Mouse (Mus musculus) liver, adult 2 months (tissue): Measurements from ENCODE around the gene Ppfia2. TPM values are rescaled to one million over a fixed set of nuclear protein-coding genes. Genes with fewer than 3 reads are reported as not detected.

ENCODE experiments used
- DNase-seq: peaks from one replicate; pipeline ENCODE4 v3.0.0-alpha.2; 2011; ENCODE audit warnings: low read depth, low spot score; ENCODE audit errors: extremely low read depth
- H3K27ac ChIP-seq: fragments of 200-500 bp; replicated peaks from 2 replicates; pipeline ENCODE4 v1.5.1; 2012; ENCODE audit warnings: low read depth, mild to moderate bottlenecking, control low read depth, inconsistent platforms, low read length; ENCODE audit not compliant: insufficient read depth
- H3K27me3 ChIP-seq: fragments of 200-500 bp; 2 replicates; pipeline ENCODE4 v1.6.1; 2012; ENCODE audit warnings: mild to moderate bottlenecking, moderate library complexity, low read length, inconsistent platforms; ENCODE audit not compliant: control insufficient read depth, insufficient read depth
- H3K36me3 ChIP-seq: fragments of 200-500 bp; 2 replicates; pipeline ENCODE4 v1.6.1; 2012; ENCODE audit warnings: low read length, inconsistent platforms; ENCODE audit not compliant: control insufficient read depth, insufficient read depth
- H3K4me1 ChIP-seq: fragments of 200-500 bp; 2 replicates; pipeline ENCODE4 v1.6.1; 2011; ENCODE audit warnings: low read length; ENCODE audit not compliant: control insufficient read depth, insufficient read depth
- H3K4me3 ChIP-seq: fragments of 200-500 bp; 2 replicates; pipeline ENCODE4 v1.5.1; 2011; ENCODE audit warnings: low read depth, mild to moderate bottlenecking, control low read depth, low read length, moderate library complexity; ENCODE audit not compliant: insufficient read depth
- H3K79me2 ChIP-seq: fragments of 200-500 bp; 2 replicates; pipeline ENCODE4 v1.6.1; 2012; ENCODE audit warnings: inconsistent platforms, mild to moderate bottlenecking, low read length, moderate library complexity; ENCODE audit not compliant: control insufficient read depth, insufficient read depth
- H3K9ac ChIP-seq: fragments of 200-500 bp; 2 replicates; pipeline ENCODE4 v1.6.1; 2012; ENCODE audit warnings: low read depth, mild to moderate bottlenecking, control low read depth, inconsistent platforms, low read length
- CTCF ChIP-seq: fragments of 200-500 bp; IDR thresholded peaks from 2 replicates; pipeline ENCODE4 v1.5.1; 2011; ENCODE audit warnings: low read depth, low read length, control low read depth
- POLR2A ChIP-seq: fragments of 200-500 bp; IDR thresholded peaks from 2 replicates; pipeline ENCODE4 v1.6.1; 2011; ENCODE audit warnings: low read length, control low read depth; ENCODE audit not compliant: insufficient read depth; ENCODE audit errors: extremely low read depth
- WGBS: fragments of 180-500 bp; shearing (Covaris S2); methylation state at CpG from one replicate; pipeline ENCODE4 v1.1.7; 2018; 5-methylcytosine and 5-hydroxymethylcytosine counted together
- polyA plus RNA-seq: library from polyadenylated mRNA; depleted of rRNA; stranded (reverse); fragments of >200 nt; gene quantifications from 2 replicates; pipeline ENCODE4 v1.2.3, GENCODE M21; 2012
- total RNA-seq: library from RNA; depleted of rRNA; stranded (reverse); fragments of >200 nt; gene quantifications from 2 replicates; pipeline ENCODE4 v1.2.3, GENCODE M21; 2014

Ppfia2 gene
- total and polyA plus RNA-seq, 2 experiments = 0.02 to 0.74 TPM

GRCm38 (mm10) chr10:106763785-106764184, 293.6 kb downstream of the Ppfia2 start:
- H3K4me3 ChIP-seq = no peak overlapping the region
- H3K4me1 ChIP-seq = no peaks in the 10 kb centered on the region
- no peak for DNase-seq
- H3K27ac ChIP-seq = no peak overlapping the region
- WGBS = 71% methylated on average over 7 of the region's 7 CpGs
- H3K79me2 ChIP-seq = no peaks in the 10 kb centered on the region
- H3K27me3 ChIP-seq = no peaks in the 10 kb centered on the region
- no peaks in the 10 kb centered on the region for H3K36me3 ChIP-seq
- TF ChIP-seq CTCF (no peak), POLR2A (no peak)
- H3K9ac ChIP-seq = no peak overlapping the region

GRCm38 (mm10) chr10:106775571-106775970, 305.4 kb downstream of the Ppfia2 start:
- DNase-seq = no peak
- TF ChIP-seq CTCF (no peak), POLR2A (no peak)

DNA sequence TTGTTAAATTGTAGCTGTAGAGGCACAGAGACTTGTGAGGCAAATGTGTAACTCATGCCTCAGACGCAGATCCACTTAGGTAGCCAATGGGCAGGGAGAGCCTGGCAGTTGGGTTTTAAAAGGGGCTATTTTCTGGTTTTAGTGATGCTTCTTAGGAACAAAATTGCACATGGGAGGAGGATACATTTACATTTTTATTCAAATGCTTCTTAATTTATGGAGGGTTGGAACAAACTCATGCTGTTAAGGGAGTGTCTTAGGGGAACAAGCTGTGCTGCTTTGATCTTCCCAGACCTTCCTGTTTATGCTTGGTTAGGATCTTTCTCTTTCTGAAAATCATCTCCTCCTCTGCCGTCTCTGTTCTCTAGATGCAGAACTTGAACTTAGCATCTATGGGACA, 345.3 kb downstream of the Ppfia2 start:
- Histone ChIP-seq H3K79me2 (no peaks in the 10 kb centered on the region), H3K27ac (no peak overlapping the region), H3K27me3 (no peaks in the 10 kb centered on the region), H3K9ac (no peak overlapping the region), H3K4me3 (no peak overlapping the region), H3K36me3 (no peaks in the 10 kb centered on the region), H3K4me1 (no peaks in the 10 kb centered on the region)
- DNase-seq = no peak
- TF ChIP-seq POLR2A = no peak
- TF ChIP-seq CTCF = no peak
- 66% methylated on average over 2 of the region's 2 CpGs for WGBS

More at GRCm38 (mm10) chr10:106775571-106775970, 305.4 kb downstream of the Ppfia2 start:
- Histone ChIP-seq H3K36me3 (no peaks in the 10 kb centered on the region), H3K4me3 (no peak overlapping the region), H3K79me2 (no peaks in the 10 kb centered on the region), H3K9ac (no peak overlapping the region), H3K4me1 (no peaks in the 10 kb centered on the region), H3K27ac (no peak overlapping the region), H3K27me3 (no peaks in the 10 kb centered on the region)
- WGBS = 77% methylated on average over 1 of the region's 1 CpGs

DNA sequence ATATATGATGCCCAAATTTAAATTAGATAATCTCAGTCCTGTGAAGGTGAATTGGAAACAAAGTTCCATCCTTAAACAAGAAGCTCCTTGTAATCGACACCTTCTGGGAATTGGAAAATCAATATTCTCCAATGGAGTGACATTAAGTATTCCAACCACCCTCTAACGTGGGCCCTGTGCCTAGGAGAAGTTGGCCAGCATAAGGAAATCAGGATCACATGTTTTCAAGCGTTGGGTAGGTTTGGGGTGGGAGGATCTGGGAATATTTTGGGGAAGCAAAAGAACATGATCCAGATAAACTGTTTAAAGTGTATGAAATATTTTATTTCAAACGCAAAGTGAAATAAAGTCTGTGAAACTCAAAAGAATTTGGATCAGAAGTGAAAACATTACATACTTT, 348.2 kb downstream of the Ppfia2 start:
- no peak overlapping the region for H3K4me3 ChIP-seq
- no peak overlapping the region for H3K27ac ChIP-seq
- H3K9ac ChIP-seq = no peak overlapping the region
- H3K4me1 ChIP-seq = no peaks in the 10 kb centered on the region
- H3K36me3 ChIP-seq = no peaks in the 10 kb centered on the region
- TF ChIP-seq CTCF (no peak), POLR2A (no peak)
- 73% methylated on average over 4 of the region's 4 CpGs for WGBS
- DNase-seq = no peak
- H3K79me2 ChIP-seq = no peaks in the 10 kb centered on the region
- no peaks in the 10 kb centered on the region for H3K27me3 ChIP-seq

- no peak overlapping the region for H3K4me3 ChIP-seq
- H3K36me3 ChIP-seq = no peaks in the 10 kb centered on the region
- DNase-seq = no peak
- H3K9ac ChIP-seq = no peak overlapping the region
- 82% methylated on average over 1 of the region's 1 CpGs for WGBS
- no peak overlapping the region for H3K27ac ChIP-seq
- H3K79me2 ChIP-seq = no peaks in the 10 kb centered on the region
- no peak for TF ChIP-seq POLR2A
- no peak for TF ChIP-seq CTCF
- no peaks in the 10 kb centered on the region for H3K27me3 ChIP-seq
- no peaks in the 10 kb centered on the region for H3K4me1 ChIP-seq
Measured at GRCm38 (mm10) chr10:106824215-106824614, 354.1 kb downstream of the Ppfia2 start.

- H3K79me2 ChIP-seq = no peaks in the 10 kb centered on the region
- TF ChIP-seq POLR2A (no peak), CTCF (no peak)
- WGBS = 54% methylated on average over 1 of the region's 1 CpGs
- no peaks in the 10 kb centered on the region for H3K36me3 ChIP-seq
- no peak overlapping the region for H3K4me3 ChIP-seq
- no peaks in the 10 kb centered on the region for H3K27me3 ChIP-seq
- DNase-seq = no peak
- no peak overlapping the region for H3K27ac ChIP-seq
- H3K4me1 ChIP-seq = no peaks in the 10 kb centered on the region
- H3K9ac ChIP-seq = no peak overlapping the region
Measured at GRCm38 (mm10) chr10:106838476-106838875, 368.3 kb downstream of the Ppfia2 start.
